Mouse (Mus musculus) heart, embryonic 15.5 days (tissue): Measurements from ENCODE around the gene Trak1. TPM values are rescaled to one million over a fixed set of nuclear protein-coding genes. Genes with fewer than 3 reads are reported as not detected.
A peak's percentile ranks its signal among the peaks of the same experiment; 100 is the strongest.

Experiments
- ATAC-seq: fragments of 200-750 bp; cut with Nextera tagmentation; replicated peaks from 2 replicates; pipeline ENCODE4 v1.8.0; 2017; ENCODE audit warnings: low read depth, moderate TSS enrichment; ENCODE audit not compliant: insufficient number of reproducible peaks, insufficient read depth, low FRiP score
- H3K27ac ChIP-seq: fragments of 300-500 bp; sonication (generic); 2 replicates; pipeline ENCODE4 v1.5.1; 2015; ENCODE audit warnings: mild to moderate bottlenecking, inconsistent platforms
- H3K27me3 ChIP-seq: fragments of 300-500 bp; sonication (generic); 2 replicates; pipeline ENCODE4 v1.6.1; 2015; ENCODE audit warnings: inconsistent platforms
- H3K36me3 ChIP-seq: fragments of 300-500 bp; sonication (generic); 2 replicates; pipeline ENCODE4 v1.6.1; 2015; ENCODE audit warnings: mild to moderate bottlenecking, inconsistent platforms
- H3K4me1 ChIP-seq: fragments of 300-500 bp; sonication (generic); replicated peaks from 2 replicates; pipeline ENCODE4 v1.6.1; 2015; ENCODE audit warnings: inconsistent platforms
- H3K4me2 ChIP-seq: fragments of 300-500 bp; sonication (generic); 2 replicates; pipeline ENCODE4 v1.6.1; 2015; ENCODE audit warnings: inconsistent platforms, mild to moderate bottlenecking, moderate library complexity
- H3K4me3 ChIP-seq: fragments of 300-500 bp; sonication (generic); 2 replicates; pipeline ENCODE4 v1.5.1; 2015; ENCODE audit warnings: mild to moderate bottlenecking, inconsistent platforms
- H3K9ac ChIP-seq: fragments of 300-500 bp; sonication (generic); 2 replicates; pipeline ENCODE4 v1.6.1; 2015; ENCODE audit warnings: mild to moderate bottlenecking, inconsistent platforms
- H3K9me3 ChIP-seq: fragments of 300-500 bp; sonication (generic); replicated peaks from 2 replicates; pipeline ENCODE4 v1.6.1; 2016; ENCODE audit warnings: inconsistent platforms
- WGBS: fragments of 180-500 bp; shearing (Covaris S2); methylation state at CpG from one replicate; pipeline ENCODE4 v1.1.7; 2015; ENCODE audit warnings: mixed read lengths; 5-methylcytosine and 5-hydroxymethylcytosine counted together
- polyA plus RNA-seq: library from polyadenylated mRNA; unstranded; fragments of >200 nt; fragmentation: Nextera tagmentation; extraction: Ambion mirVana; gene quantifications from 2 replicates; pipeline ENCODE4 v1.2.1, GENCODE M21; 2015

Gene Trak1
- polyA plus RNA-seq, 1 experiment from 2014 or later, result 37.0 TPM

DNA sequence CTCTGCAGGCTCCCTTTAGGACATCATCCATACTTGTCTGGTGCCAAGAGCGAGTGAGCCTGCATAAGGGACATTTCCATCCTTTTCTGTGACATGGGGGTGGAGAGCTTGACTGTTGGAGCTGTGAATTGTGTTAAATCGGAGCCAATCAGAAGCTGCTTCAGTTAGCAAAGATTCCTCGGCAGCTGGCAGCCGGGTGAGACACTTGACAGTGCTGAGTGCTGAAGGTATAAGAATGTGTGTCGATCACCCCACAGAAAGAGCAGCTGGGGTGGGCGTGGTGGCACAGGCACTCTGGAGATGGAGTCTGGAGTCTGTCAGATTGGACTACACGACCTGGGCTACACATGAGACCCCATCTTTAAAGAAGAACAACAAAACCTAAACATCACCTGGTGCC, 13.2 kb downstream of the Trak1 start:
- H3K4me2 ChIP-seq, result no peak overlapping the region
- H3K4me3 ChIP-seq, result no peak overlapping the region
- H3K27me3 ChIP-seq, result no peaks in the 10 kb centered on the region
- H3K36me3 ChIP-seq, result peaks cover 5% of the 10 kb centered on the region
- peak overlapping the region; percentile 79 for H3K27ac ChIP-seq
- WGBS, result 55% methylated on average over 7 of the region's 7 CpGs
- H3K4me1 ChIP-seq, result peaks cover 68% of the 10 kb centered on the region
- no peak overlapping the region for H3K9ac ChIP-seq
- H3K9me3 ChIP-seq, result no peaks in the 10 kb centered on the region
- no peak for ATAC-seq

DNA sequence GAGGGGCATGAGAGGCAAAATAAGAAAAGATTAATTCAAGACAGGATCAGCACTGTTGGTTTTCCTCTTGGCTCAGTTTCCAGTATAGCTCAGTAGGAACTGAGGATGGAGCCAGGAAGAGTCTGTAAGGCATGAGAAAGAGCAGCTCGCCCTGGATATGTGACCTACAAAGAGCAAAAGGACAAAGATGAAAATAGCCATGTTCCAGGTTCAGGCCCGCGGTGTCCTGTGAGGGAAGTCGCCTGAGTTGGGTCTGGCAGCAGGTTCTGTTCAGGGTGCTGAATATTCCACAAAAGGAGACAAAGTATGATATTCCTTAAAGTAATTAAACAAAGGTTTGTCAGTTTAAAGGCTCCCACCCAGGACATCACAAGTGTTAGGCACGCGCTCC, 14.5 kb downstream of the Trak1 start:
- Histone ChIP-seq H3K4me1 (peaks cover 78% of the 10 kb centered on the region), H3K27ac (peak overlapping the region; percentile 94)
- 46% methylated on average over 6 of the region's 6 CpGs for WGBS

GRCm38 (mm10) chr9:121312237-121312891, 15.1 kb downstream of the Trak1 start:
- WGBS, result 76% methylated on average over 10 of the region's 10 CpGs
- no peak for ATAC-seq
- peak overlapping the region; percentile 94 for H3K27ac ChIP-seq
- H3K4me3 ChIP-seq, result no peak overlapping the region
- peaks cover 79% of the 10 kb centered on the region for H3K4me1 ChIP-seq
- no peaks in the 10 kb centered on the region for H3K36me3 ChIP-seq
- H3K9ac ChIP-seq, result no peak overlapping the region
- H3K4me2 ChIP-seq, result no peak overlapping the region
- no peaks in the 10 kb centered on the region for H3K27me3 ChIP-seq
- H3K9me3 ChIP-seq, result no peaks in the 10 kb centered on the region

More for the DNA sequence above, 14.5 kb downstream of the Trak1 start:
- no peaks in the 10 kb centered on the region for H3K9me3 ChIP-seq
- H3K9ac ChIP-seq, result no peak overlapping the region
- no peak overlapping the region for H3K4me3 ChIP-seq
- H3K36me3 ChIP-seq, result peaks cover 4% of the 10 kb centered on the region
- no peak for ATAC-seq
- no peak overlapping the region for H3K4me2 ChIP-seq
- no peaks in the 10 kb centered on the region for H3K27me3 ChIP-seq

DNA sequence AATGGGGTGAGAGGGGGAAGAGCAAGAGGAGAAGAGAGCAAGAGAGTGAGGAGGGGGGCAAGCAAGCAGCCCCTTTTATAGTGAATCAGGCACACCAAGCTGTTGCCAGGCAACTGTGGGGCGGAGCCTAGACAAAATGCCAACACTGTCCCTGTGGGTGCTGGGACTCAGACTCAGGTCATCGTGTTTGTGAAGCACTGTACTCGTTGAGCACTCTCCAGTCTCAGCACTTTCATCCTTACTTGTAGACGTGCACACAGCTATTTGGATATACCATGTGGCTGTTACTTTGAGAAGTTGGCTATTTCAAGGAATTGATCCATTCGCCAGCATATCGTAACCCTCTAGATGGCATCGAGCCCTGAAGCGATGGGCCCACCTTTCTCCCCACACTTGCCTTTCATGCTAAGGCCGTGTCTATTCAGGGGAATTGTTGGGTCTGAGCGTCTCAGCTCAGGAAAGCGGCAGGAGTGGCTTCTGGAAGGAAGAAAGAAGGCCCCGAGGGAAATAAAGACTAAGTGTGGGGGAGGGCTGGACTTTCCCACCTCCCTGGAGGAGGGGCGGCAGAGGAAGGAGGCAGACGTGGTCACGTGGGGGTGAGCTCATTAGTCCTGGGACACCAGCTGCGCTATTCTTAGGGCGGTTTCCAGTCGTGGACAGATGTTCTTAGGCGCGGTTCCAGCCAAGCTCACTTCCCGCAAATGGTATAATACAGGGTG, 16.5 kb downstream of the Trak1 start:
- Histone ChIP-seq H3K9ac (peak overlapping the region; percentile 55), H3K4me1 (peaks cover 87% of the 10 kb centered on the region), H3K4me2 (peak overlapping the region; percentile 63), H3K4me3 (peak overlapping the region; percentile 36), H3K27me3 (no peaks in the 10 kb centered on the region), H3K36me3 (no peaks in the 10 kb centered on the region), H3K27ac (peak overlapping the region; percentile 94), H3K9me3 (no peaks in the 10 kb centered on the region)
- 4% methylated on average over 21 of the region's 21 CpGs for WGBS
- ATAC-seq, result peak; percentile 85

GRCm38 (mm10) chr9:121314541-121315152, 17.3 kb downstream of the Trak1 start:
- H3K9ac ChIP-seq, result peak overlapping the region; percentile 55
- peaks cover 85% of the 10 kb centered on the region for H3K4me1 ChIP-seq
- H3K4me3 ChIP-seq, result peak overlapping the region; percentile 36
- no peaks in the 10 kb centered on the region for H3K36me3 ChIP-seq
- H3K27ac ChIP-seq, result peak overlapping the region; percentile 94
- H3K4me2 ChIP-seq, result peak overlapping the region; percentile 63
- no peaks in the 10 kb centered on the region for H3K27me3 ChIP-seq
- peak; percentile 47 for ATAC-seq
- H3K9me3 ChIP-seq, result no peaks in the 10 kb centered on the region
- 7% methylated on average over 14 of the region's 14 CpGs for WGBS

DNA sequence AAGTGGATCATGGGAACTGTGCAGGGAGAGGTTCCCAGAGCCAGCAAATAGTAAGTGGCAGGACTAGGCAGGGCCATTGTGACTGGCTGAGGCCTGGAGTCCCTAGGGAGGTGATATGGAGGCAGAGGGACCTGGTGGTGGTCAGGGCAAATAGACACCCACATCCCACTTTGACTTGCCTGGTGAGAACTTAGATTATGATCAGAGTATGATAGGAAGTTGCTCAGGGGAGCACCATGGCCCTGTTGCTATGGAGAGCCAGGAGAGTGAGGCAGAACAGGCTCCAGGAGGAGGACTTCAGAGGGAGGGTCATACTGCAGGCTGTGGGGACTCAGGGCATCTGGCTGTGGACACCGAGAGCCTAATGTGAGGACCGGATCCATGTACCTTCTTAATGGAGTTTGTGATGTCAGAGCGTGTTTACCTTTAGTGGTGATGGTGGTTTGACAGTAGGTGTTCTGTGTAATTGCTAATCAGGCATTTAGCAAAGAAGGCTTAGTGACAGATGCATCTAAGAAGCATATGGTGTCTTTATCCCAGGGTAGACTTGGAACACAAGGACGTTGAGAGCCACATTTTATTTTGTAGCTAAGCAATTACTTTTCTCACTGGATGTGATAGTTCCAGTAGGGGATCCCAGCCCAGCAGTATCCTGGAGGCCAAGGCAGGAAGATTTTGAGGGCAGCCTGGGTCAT, 18.7 kb downstream of the Trak1 start:
- no peaks in the 10 kb centered on the region for H3K27me3 ChIP-seq
- no peak overlapping the region for H3K4me2 ChIP-seq
- no peak overlapping the region for H3K9ac ChIP-seq
- no peak for ATAC-seq
- no peaks in the 10 kb centered on the region for H3K36me3 ChIP-seq
- H3K27ac ChIP-seq, result peak overlapping the region; percentile 94
- peaks cover 87% of the 10 kb centered on the region for H3K4me1 ChIP-seq
- no peaks in the 10 kb centered on the region for H3K9me3 ChIP-seq
- H3K4me3 ChIP-seq, result no peak overlapping the region
- 70% methylated on average over 4 of the region's 4 CpGs for WGBS

DNA sequence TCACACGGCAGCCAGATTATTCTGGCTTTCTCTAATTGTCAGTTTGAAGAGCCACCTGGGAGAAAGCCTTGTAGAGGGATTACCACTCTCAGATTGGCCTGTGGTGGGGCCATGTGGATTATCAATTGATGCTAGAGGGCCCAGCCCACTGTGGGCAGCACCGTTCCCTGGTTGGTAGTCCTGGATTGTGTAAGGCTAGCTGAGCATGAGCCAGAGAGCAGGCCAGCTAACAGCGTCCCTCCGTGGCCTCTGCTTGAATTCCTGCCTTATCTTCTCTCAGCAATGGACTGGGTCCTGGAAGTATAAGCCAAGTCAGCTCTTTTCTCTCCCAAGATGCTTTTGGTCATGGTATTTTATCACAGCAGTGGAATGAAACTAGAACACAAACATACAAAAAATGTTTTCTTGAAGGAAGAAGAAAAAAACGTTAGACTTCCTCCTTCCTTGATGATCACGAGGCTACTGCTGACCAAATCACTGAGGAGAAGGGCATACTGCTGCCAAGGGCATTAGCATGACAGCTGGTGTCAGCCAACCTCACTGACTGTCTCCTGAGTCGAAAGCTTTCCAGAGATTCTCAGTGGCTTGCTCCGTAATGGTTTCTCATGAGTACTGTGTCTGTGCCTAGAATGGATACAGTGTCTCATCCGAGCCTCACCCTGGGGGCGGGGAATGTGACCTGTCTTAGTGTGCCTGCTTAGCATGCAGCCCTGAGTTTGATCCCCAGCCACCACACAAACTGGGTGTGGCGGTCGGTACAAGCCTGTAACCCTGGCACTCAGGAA, 19.5 kb downstream of the Trak1 start:
- Histone ChIP-seq H3K27me3 (no peaks in the 10 kb centered on the region), H3K9me3 (no peaks in the 10 kb centered on the region), H3K27ac (peak overlapping the region; percentile 94), H3K4me2 (peak overlapping the region; percentile 9), H3K4me1 (peaks cover 87% of the 10 kb centered on the region), H3K36me3 (no peaks in the 10 kb centered on the region), H3K4me3 (no peak overlapping the region), H3K9ac (0 out of 2 replicates have a peak overlapping the region, but pooled peaks have one; percentile 13)
- ATAC-seq, result no peak
- WGBS, result 27% methylated on average over 12 of the region's 12 CpGs

DNA sequence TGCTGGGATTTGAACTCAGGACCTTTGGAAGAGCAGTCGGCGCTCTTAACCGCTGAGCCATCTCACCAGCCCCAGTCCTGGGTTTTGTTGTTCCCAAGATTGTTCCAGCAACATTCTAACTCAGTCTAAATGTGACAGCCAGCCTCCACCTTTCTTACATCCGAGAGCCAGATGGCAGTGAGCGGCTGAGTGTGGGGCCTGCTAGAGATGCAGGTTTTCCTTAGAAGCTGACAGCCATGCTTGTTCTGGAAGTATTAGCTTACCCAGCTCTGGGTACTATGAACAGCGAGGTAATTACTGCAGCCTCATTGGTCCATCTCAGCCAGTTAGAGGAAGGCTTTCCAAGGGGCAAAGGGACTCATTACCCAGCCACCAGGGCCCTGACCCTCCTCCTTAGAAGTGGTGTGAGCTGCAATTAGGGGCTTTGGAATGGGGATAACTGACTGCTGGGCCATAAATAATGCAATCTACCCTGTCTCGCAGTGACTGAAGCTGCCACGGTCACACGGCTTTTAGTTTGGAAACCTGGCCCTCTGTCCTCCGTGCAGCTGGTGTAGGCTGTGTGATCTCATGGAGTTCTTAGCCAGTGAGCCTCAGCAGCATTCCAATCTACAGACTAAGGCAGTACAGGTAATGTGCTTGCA, 22.1 kb downstream of the Trak1 start:
- H3K27me3 ChIP-seq, result no peaks in the 10 kb centered on the region
- H3K36me3 ChIP-seq, result no peaks in the 10 kb centered on the region
- peaks cover 63% of the 10 kb centered on the region for H3K4me1 ChIP-seq
- H3K9me3 ChIP-seq, result no peaks in the 10 kb centered on the region
- H3K27ac ChIP-seq, result peak overlapping the region; percentile 62
- ATAC-seq, result no peak
- WGBS, result 74% methylated on average over 10 of the region's 10 CpGs
- no peak overlapping the region for H3K9ac ChIP-seq
- no peak overlapping the region for H3K4me2 ChIP-seq
- H3K4me3 ChIP-seq, result no peak overlapping the region

- H3K9me3 ChIP-seq, result no peaks in the 10 kb centered on the region
- H3K9ac ChIP-seq, result no peak overlapping the region
- WGBS, result 72% methylated on average over 2 of the region's 2 CpGs
- no peaks in the 10 kb centered on the region for H3K27me3 ChIP-seq
- ATAC-seq, result no peak
- H3K4me1 ChIP-seq, result peaks cover 53% of the 10 kb centered on the region
- no peaks in the 10 kb centered on the region for H3K36me3 ChIP-seq
- H3K4me3 ChIP-seq, result no peak overlapping the region
- H3K4me2 ChIP-seq, result no peak overlapping the region
- H3K27ac ChIP-seq, result peak overlapping the region; percentile 67; the same call in 1 of the 2 replicates
These were observed 23.1 kb downstream of the Trak1 start for GRCm38 (mm10) chr9:121320433-121320832.

GRCm38 (mm10) chr9:121321118-121321517, 23.8 kb downstream of the Trak1 start:
- no peak overlapping the region for H3K4me3 ChIP-seq
- H3K4me1 ChIP-seq, result peaks cover 46% of the 10 kb centered on the region
- 85% methylated on average over 2 of the region's 2 CpGs for WGBS
- H3K36me3 ChIP-seq, result no peaks in the 10 kb centered on the region
- H3K27ac ChIP-seq, result peak overlapping the region; percentile 67
- H3K9ac ChIP-seq, result no peak overlapping the region
- no peak overlapping the region for H3K4me2 ChIP-seq
- no peak for ATAC-seq
- no peaks in the 10 kb centered on the region for H3K27me3 ChIP-seq
- no peaks in the 10 kb centered on the region for H3K9me3 ChIP-seq
